ENCODE assay signal across 13 mouse cellular contexts in the genomic region with DNA sequence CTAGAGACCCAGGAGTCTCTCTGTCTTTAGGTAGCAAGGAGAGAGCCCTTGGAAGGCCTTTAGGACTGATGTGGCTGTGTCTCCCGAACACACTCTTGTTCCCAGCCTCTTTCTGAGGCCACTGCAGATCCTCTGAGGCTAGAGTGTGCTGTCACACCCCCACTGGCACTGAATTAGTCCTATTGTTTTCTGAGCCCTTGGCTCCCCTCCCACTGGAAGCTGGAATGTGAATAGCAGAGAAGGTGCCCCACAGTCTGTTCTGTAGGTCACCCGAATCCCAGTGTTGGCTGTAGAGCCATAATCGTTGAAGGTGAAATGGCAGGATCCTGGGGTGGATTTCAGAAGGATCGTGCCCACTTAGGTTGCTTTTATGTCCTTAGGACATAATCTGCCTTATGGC. TPM values are rescaled to one million over a fixed set of nuclear protein-coding genes. Genes with fewer than 3 reads are reported as not detected.
A peak's percentile ranks its signal among the peaks of the same experiment; 100 is the strongest.
DNase-seq lines count a peak whose midpoint lies in the region; ATAC-seq lines count a peak whose summit lies in the region.
"Had no signal": no experiment of that assay in that cellular context is flagged by ENCODE, and none has a peak within 500 bp of the region (broad histone marks: within the 10 kb centered on the region; RNA-seq: fewer than 3 reads in every experiment).

No protein-coding gene starts in this region.

- WGBS in kidney, embryonic 16.5 days = 42% methylated on average over 4 of the region's 4 CpGs
- 52% methylated on average over 4 of the region's 4 CpGs for WGBS in embryonic facial prominence, embryonic 15.5 days

- H3K4me2 ChIP-seq in kidney, embryonic 16.5 days (replicated peaks; ENCODE audit: low read depth, low read length) = no peak overlapping the region
- H3K4me2 ChIP-seq in embryonic facial prominence, embryonic 15.5 days (replicated peaks) = no peak overlapping the region

- no peaks in the 10 kb centered on the region for H3K27me3 ChIP-seq in kidney, embryonic 16.5 days (ENCODE audit: insufficient read depth, low read length)
- no peaks in the 10 kb centered on the region for H3K27me3 ChIP-seq in embryonic facial prominence, embryonic 15.5 days

- peaks cover 34% of the 10 kb centered on the region for H3K4me1 ChIP-seq in kidney, embryonic 16.5 days (ENCODE audit: insufficient read depth, low read length)
- H3K4me1 ChIP-seq in embryonic facial prominence, embryonic 15.5 days = peaks cover 68% of the 10 kb centered on the region

- 0 out of 2 replicates have a peak overlapping the region, but pooled peaks have one; percentile 22 for H3K9ac ChIP-seq in kidney, embryonic 16.5 days (replicated peaks; ENCODE audit: low read length)
- no peak overlapping the region for H3K9ac ChIP-seq in embryonic facial prominence, embryonic 15.5 days

- H3K9me3 ChIP-seq in kidney, embryonic 16.5 days (ENCODE audit: low read length) = no peaks in the 10 kb centered on the region
- H3K9me3 ChIP-seq in embryonic facial prominence, embryonic 15.5 days (replicated peaks) = no peaks in the 10 kb centered on the region

- H3K4me3 ChIP-seq in kidney, embryonic 16.5 days (ENCODE audit: low read length) = no peak overlapping the region
- no peak overlapping the region for H3K4me3 ChIP-seq in embryonic facial prominence, embryonic 15.5 days (replicated peaks)
- H3K4me3 ChIP-seq: myocyte had no signal

- no peaks in the 10 kb centered on the region for H3K36me3 ChIP-seq in kidney, embryonic 16.5 days (ENCODE audit: insufficient read depth, low read length)
- H3K36me3 ChIP-seq in embryonic facial prominence, embryonic 15.5 days = no peaks in the 10 kb centered on the region

- no peak for ATAC-seq in kidney, embryonic 16.5 days (ENCODE audit: low FRiP score, low TSS enrichment)
- ATAC-seq in embryonic facial prominence, embryonic 15.5 days (ENCODE audit: insufficient number of reproducible peaks, low FRiP score, low TSS enrichment, low read depth) = no peak

- DNase-seq in kidney, adult 11 months = no peak
- peak; percentile 62 for DNase-seq in ES-CJ7 (ENCODE audit: low read depth, low spot score)
- peak; percentile 31 to 37 for DNase-seq in heart, postnatal 36 days
- no peak for DNase-seq in frontal cortex, postnatal 25 days (ENCODE audit: low spot score in 2 of 2)
- no peak for DNase-seq in urinary bladder, postnatal 36 days (ENCODE audit: low spot score in 2 of 2)
- no peak for DNase-seq in adrenal gland, postnatal 14 days
- DNase-seq: adrenal gland, adult 8-10 months; cerebellum, postnatal 25 days had no signal

- H3K27ac ChIP-seq in kidney, embryonic 16.5 days (ENCODE audit: low read length) = no peak overlapping the region
- H3K27ac ChIP-seq in embryonic facial prominence, embryonic 15.5 days (replicated peaks) = peak overlapping the region; percentile 22
- H3K27ac ChIP-seq: kidney, postnatal 0 days had no signal

- intact Hi-C loops in heart, postnatal 36 days (cut with DNase I) = no loop called here

RNA-seq across cellular contexts. Expression of gene Zfp523, which starts 3.4 kb away (rescaled TPM):
- 38.2 and 40.4 TPM in 2 replicates for polyA plus RNA-seq in kidney, embryonic 16.5 days (2015; fragmentation: Nextera tagmentation; extraction: Ambion mirVana)
- polyA plus RNA-seq in embryonic facial prominence, embryonic 15.5 days (2015; fragmentation: Nextera tagmentation; extraction: Ambion mirVana) = 43.0 and 44.7 TPM in 2 replicates
- total RNA-seq in heart, postnatal 36 days (2021) = 10 to 100 TPM; 14.3 to 16.0 TPM
- total RNA-seq in adrenal gland, postnatal 14 days (2021) = 36.8 and 43.4 TPM in 2 replicates

RNA-seq across cellular contexts. Expression of gene Def6, which starts 27.2 kb away (rescaled TPM):
- 7.2 and 7.4 TPM in 2 replicates for polyA plus RNA-seq in kidney, embryonic 16.5 days (2015; fragmentation: Nextera tagmentation; extraction: Ambion mirVana)
- polyA plus RNA-seq in embryonic facial prominence, embryonic 15.5 days (2015; fragmentation: Nextera tagmentation; extraction: Ambion mirVana) = 18.4 and 19.8 TPM in 2 replicates
- 1 to 10 TPM; 3.1 to 3.2 TPM for total RNA-seq in heart, postnatal 36 days (2021)
- 3.3 and 8.9 TPM in 2 replicates for total RNA-seq in adrenal gland, postnatal 14 days (2021)

RNA-seq across cellular contexts. Expression of gene Scube3, which starts 38.4 kb away (rescaled TPM):
- polyA plus RNA-seq in kidney, embryonic 16.5 days (2015; fragmentation: Nextera tagmentation; extraction: Ambion mirVana) = 18.6 and 19.9 TPM in 2 replicates
- 6.6 and 6.9 TPM in 2 replicates for polyA plus RNA-seq in embryonic facial prominence, embryonic 15.5 days (2015; fragmentation: Nextera tagmentation; extraction: Ambion mirVana)
- under 1 TPM; 0.53 to 0.70 TPM for total RNA-seq in heart, postnatal 36 days (2021)
- total RNA-seq in adrenal gland, postnatal 14 days (2021) = 10.9 and 11.9 TPM in 2 replicates
- total RNA-seq: liver, adult 2 months had no signal

RNA-seq across cellular contexts. Expression of gene Ppard, which starts 52.2 kb away (rescaled TPM):
- 2.1 and 2.2 TPM in 2 replicates for polyA plus RNA-seq in kidney, embryonic 16.5 days (2015; fragmentation: Nextera tagmentation; extraction: Ambion mirVana)
- 3.2 and 4.0 TPM in 2 replicates for polyA plus RNA-seq in embryonic facial prominence, embryonic 15.5 days (2015; fragmentation: Nextera tagmentation; extraction: Ambion mirVana)
- 10 to 100 TPM; 33.3 to 40.1 TPM for total RNA-seq in heart, postnatal 36 days (2021)
- 36.1 and 39.8 TPM in 2 replicates for total RNA-seq in adrenal gland, postnatal 14 days (2021)

Comparison
In these comparisons a context has a peak if more than half of its experiments do, and no peak if none do; other contexts are left out.
1. DNase-seq: peak in ES-CJ7 (single experiment) and heart, postnatal 36 days (2 of 2); none in kidney, adult 11 months (single experiment), frontal cortex, postnatal 25 days (0 of 2), urinary bladder, postnatal 36 days (0 of 2) and adrenal gland, postnatal 14 days (single experiment).